Mouse (Mus musculus) lung, adult 18-20 months (tissue): Measurements from ENCODE around the gene Ablim2.
A peak's percentile ranks its signal among the peaks of the same experiment; 100 is the strongest.

Experiments
- DNase-seq, 2 experiments: peaks; one replicate each; pipeline ENCODE4 v3.0.0; 2022; ENCODE audit warnings: mixed read lengths in 2 of 2

The Ablim2 gene

GRCm38 (mm10) chr5:35770891-35771663, 13.4 kb downstream of the Ablim2 start:
- no peak for DNase-seq

DNA sequence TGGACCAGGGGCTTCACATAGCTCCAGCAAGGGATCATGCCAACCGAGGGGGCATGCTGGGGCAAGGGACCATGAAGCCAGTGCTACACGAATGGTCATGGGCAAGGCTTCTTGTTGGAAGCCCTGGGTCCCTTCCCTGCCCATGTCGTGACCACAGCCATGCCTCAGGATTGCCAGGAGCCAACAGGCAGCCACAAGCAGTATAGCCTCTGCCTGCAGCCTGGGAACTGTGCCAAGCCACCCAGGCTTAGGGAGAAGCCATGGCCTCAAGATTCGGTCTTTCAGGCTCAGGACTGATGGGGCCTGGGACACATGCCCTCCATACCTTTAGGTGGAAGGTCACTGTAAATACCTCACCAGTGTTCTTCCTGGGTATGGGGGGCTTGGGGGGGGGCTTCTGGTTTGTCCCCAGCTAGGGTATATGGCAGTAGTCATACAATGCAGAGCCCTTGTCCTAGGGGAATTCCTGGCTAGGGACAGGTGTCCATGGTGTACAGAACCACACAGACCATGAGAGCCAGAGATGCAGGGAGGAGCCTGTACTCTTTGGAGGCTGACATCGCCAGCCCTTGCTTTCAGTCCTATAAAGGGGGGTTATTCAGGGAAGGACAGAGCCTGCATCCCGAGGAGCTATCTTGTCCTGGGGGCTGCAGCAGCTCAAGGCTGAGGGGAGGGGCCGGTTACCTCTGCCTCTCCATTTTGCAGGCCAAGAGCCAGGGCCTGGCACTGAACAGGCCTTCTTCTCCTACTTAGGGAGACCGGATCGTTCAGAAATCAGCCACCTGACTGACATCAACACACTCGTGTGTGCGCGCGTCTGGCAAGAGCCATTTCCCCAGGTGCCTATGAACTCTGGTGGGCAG, 15.8 kb downstream of the Ablim2 start:
- DNase-seq: no peak

- no peak for DNase-seq
Observed at GRCm38 (mm10) chr5:35774137-35774424, 16.4 kb downstream of the Ablim2 start.

GRCm38 (mm10) chr5:35781116-35781515, 23.4 kb downstream of the Ablim2 start:
- no peak for DNase-seq

DNA sequence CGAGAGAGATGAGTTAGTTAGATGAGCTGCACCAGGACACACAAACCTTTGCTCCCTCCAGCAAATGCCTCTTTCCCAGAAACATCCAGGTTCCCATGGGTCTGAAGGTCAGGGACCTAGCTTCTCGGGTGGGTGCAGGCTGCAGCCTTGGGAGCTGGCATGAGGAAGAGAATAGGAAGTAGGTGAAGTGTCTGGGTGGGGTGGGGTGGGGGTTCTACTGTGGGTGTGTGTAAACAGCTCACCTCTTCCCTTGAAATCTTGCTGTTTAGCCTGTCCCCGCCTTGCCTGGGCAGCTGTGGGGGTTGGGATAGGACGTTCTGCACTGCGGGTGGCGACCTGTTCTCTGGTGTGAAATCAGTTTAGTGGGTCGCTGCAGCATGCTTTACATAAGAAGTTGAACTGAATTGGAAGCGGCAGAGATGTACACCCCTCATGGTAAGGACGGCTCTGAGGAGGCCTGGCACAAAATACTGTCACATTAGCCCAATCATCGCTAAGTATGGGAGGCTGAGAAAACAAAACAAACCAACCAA, 25.0 kb downstream of the Ablim2 start:
- no peak for DNase-seq

DNA sequence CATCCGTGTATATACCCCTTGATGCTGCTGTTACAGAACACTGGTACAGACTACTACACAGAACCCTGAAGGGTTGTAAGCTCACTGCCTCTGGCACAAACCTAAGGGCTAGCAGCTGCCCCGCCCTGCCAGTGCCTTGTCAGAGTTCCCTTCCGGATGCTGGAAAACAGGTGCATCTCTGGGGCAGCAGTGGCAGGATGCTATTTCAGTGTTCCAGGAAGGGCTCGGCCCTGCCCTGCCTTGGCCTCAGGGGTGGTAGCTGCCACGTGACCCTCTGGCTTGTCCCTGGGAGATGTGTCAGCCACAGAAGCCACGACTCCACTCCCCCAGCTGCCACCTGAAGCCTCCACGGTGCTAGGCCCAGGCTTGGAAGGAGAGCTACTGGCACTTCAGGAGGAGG, 28.2 kb downstream of the Ablim2 start:
- no peak for DNase-seq

DNA sequence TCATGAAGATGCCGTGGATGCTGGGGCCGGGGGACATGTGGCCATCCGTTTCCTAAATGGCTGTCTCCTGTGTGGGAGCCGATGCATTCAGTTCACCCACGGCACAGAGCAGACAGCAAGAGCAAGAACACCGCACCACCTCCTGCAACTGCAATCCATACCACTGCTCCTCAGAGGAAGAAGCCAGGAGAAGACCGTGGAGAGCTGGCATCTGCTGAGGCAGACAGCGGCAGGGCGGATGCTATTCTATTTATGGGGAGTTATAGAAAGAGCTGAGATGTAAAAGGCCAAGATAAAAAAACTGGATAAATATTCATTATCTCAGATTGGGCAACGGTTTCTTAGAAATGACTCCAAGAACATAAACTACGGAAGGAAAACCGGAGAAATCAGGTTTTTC, 30.2 kb downstream of the Ablim2 start:
- no peak for DNase-seq

DNA sequence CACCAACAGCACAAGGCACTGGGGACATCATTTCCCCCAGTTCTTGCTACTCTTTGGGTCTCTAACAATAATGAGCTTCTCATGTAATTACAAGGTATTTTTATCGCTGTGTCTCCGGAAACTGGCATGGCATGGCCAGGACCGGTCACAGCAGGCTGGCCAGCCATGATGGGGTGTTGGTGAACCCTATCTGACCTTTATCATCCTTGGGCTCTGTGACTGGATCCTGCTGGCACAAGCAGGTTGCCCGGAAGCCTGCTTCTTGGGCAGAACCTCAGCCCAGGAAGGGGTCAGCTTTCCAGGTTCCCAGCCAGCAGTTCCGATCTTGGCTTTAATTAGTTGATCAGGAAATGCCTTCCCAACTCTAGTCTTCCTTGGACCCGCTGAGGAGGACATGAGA, 31.0 kb downstream of the Ablim2 start:
- no peak for DNase-seq

GRCm38 (mm10) chr5:35789697-35790096, 32.0 kb downstream of the Ablim2 start:
- no peak for DNase-seq

DNA sequence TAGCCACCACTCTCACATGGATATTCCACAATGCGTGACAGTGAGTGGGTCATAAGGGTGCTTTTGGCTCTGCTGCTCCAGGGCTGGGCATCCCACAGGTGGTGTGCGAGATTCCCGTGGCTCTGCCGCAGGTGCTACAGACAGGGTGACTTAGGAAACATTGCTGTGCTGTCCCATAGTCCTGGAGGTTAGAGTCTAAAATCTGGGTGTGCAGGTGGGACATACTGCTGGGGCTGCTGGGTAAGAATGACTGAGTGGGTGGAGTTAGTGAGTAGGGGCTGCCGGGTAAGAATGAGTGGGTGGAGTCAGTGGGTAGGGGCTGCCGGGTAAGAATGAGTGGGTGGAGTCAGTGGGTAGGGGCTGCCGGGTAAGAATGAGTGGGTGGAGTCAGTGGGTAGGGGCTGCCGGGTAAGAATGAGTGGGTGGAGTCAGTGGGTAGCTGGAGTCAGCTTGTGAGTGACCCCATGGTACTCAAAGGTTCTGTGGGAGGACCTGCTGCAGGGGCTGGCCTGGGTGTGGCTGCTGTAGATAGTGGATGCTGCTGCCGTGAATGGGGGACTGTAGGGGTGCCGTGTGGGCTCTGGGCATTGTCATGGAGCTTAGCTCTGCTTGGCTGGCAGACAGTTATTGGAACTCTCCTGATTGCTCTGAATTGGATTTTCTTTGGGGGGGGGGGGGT, 32.8 kb downstream of the Ablim2 start:
- no peak for DNase-seq

- no peak for DNase-seq
Observed at GRCm38 (mm10) chr5:35793971-35794370, 36.3 kb downstream of the Ablim2 start.

DNA sequence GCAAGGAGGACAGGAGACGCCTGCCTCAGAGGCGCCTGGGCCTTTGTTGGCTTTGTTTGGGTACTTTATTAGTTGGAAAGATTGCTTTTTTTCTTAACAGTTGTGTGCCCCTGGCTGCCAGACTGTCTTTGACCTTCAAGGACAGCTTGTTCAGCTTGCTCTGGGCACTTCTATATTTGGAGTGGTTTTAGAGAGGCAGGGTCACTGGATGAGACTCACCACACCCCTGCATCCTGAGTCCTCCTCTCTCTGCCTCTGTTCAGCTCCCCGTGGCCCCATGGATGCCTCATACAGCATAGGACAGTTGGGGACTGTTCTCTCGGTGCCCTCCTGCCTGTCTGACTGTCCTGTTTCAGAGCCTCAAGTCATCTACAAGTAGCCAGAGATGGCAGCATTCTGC, 37.3 kb downstream of the Ablim2 start:
- no peak for DNase-seq

- DNase-seq: peak; percentile 34 to 42
Observed at GRCm38 (mm10) chr5:35795481-35796048, 37.9 kb downstream of the Ablim2 start.

DNA sequence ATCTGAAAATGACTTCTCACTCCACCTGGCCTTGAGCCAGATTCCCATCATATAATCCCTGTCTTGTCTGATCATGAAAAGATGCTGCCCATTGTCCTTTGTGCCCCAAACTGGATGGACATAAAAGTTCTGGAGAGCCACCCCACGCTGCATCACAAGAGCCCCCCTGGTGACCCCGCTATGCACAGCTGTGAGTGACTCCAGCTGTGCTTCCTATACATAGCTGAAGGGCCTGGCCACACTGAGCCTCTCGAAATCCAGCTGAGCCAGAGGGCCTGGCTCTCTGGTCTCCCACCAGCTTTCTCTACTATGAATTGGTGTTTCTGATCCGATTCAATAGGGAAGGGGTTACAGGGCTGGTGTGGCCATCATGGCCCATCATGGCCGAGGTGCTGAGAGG, 38.5 kb downstream of the Ablim2 start:
- DNase-seq: no peak

DNA sequence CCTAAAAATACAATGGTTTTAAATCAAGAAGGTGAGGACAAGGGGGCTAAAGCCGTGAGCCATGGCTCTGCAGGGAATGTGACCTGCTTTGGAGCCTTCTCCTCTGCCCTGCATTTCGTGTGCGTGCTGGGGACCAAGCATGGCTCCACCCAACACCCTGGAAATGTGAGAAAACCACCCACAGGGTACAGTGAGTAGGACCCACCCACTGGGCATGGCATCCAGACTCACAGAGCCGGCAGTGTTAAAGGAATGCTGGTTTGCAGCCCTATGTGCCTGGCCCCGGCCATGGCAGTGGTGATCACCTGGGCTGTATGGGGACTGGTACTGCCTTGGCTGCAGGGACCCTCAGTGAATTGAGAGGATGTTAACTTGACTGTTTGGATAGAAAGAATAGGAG, 41.4 kb downstream of the Ablim2 start:
- DNase-seq: no peak

DNA sequence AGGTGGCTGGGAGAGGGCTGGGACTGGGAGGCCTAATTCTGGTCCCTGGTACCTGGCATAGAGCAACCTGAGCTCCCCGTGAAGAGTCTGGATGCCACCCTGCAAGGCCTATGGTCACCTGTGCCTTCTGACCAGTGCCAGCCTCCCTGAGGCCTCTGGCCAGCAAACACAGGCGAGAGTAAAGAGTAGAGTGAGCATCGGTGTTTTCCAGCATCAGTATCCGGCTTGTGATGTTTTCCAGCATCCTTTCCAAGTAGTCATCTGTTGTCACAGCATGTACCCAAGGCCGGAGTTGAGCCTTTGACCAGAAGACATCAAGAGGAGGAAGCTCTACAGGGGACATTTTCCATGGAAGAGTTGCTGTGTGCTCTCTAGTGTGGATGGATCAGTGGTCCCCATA, 45.7 kb downstream of the Ablim2 start:
- no peak for DNase-seq

DNA sequence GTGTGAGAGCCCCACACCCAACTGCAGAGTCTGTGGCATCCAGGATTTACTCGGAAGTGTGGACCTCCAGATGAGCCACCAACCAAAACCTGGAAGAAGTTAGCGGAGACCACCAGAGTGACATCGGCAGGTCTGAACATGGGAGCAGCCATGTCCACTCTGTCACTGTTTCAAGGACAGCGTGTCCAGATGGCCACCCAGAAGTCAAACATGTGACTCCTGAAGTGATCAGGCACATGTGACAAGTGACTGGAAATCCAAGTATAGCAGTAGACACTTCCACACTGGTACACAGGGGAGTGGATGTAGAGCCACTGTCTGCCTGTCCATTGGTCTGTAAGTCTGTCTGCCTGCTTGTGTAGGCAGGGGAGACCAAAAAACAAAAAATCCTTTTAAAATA, 47.0 kb downstream of the Ablim2 start:
- no peak for DNase-seq

GRCm38 (mm10) chr5:35805209-35805608, 47.5 kb downstream of the Ablim2 start:
- no peak for DNase-seq

- no peak for DNase-seq
Observed at GRCm38 (mm10) chr5:35807018-35807417, 49.3 kb downstream of the Ablim2 start.

GRCm38 (mm10) chr5:35810526-35810925, 52.8 kb downstream of the Ablim2 start:
- no peak for DNase-seq

DNA sequence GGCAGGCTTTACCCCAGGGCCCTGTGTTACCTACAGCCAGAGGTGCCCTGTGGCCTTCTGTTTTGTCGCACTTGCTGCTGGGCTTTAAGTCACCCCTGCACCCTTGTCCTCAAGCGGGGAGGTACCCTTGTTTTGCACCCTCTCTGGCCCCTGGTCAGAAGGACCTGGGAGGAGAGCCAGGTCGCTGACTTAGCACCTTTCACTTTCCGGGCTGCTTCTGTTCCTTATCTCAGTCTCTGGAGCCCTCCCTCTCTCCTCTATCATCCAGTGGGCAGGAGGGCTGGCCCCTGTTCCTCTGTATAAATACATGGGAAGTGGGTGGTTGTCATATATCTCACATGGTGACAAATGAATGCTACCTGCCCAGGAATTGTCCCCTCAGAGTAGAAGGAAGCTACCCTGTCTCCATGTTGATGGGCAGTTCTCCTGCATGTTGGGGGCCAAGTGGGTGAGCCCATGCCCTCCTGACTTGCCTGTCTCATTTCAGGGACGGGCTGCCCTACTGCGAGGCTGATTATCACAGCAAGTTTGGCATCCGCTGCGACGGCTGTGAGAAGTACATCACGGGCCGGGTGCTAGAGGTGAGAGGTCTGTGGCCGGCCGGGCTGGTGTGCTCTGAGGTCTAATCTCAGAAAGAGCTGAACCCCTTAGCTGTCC, 54.1 kb downstream of the Ablim2 start:
- DNase-seq: no peak

- no peak for DNase-seq
Observed at GRCm38 (mm10) chr5:35814334-35814941, 56.8 kb downstream of the Ablim2 start.
